Mouse (Mus musculus) activated CD4-positive, CD25-positive, alpha-beta regulatory T cell, adult 4 months (primary cell): ENCODE measurements around the gene Csnk2a1. TPM values are rescaled to one million over a fixed set of nuclear protein-coding genes. Genes with fewer than 3 reads are reported as not detected.
"Not testable (repeated sequence)": the region's sequence is repeated elsewhere in the genome, so short reads cannot be mapped to it uniquely, and the experiment has no call there.

ENCODE experiments used
- ATAC-seq: one replicate; pipeline ENCODE4 v1.8.0; 2017
- polyA plus RNA-seq, 2 experiments: library from polyadenylated mRNA; unstranded; fragments of 100-300 nt; shearing (Covaris generic); gene quantifications; one replicate each; pipeline ENCODE4 v1.2.1; 2017

The Csnk2a1 gene
- 10 to 100 TPM; 68.0 to 91.6 TPM for polyA plus RNA-seq

DNA sequence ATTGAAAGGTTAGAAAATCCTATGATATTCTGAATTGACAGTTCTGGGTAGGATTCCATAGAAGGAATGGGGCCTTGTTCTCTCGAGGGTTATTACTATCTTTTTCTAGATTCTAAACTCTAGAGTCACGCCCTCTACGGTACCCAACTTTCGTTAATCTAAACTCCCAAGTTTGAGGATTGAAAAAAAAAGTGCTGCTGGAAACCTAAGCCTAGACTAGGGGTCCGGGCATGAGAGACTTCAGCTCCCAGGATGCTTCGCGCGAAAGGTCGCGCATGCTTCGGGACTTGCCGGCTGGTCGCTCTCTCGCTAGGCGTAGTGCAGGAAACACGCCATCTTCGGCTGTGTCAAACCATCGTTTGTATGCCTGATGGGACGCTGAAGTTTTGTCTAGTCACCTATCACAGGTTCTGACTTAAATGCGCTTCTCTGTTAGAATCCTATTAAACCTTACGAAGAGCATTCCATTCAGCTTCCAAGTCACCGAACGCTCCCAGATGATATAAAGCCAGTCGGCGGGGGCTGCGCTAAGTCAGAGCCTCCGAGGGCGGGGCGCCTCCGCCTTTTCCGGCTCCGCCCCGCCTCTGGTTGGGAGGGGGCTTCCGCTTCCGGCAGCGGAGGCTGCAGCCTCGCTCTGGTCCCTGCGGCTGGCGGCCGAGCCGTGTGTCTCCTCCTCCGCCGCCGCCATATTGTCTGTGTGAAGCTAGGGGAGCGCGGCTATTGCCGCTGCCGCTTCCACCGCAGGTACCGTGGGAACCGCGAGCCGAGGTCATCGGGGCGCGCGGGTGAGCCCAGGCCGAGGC lies at the start of gene Csnk2a1:
Gene Csnk2a1 (plus strand): TSS at position 592 of the 803 bp plus-strand sequence.
- peak; percentile 87 for ATAC-seq

DNA sequence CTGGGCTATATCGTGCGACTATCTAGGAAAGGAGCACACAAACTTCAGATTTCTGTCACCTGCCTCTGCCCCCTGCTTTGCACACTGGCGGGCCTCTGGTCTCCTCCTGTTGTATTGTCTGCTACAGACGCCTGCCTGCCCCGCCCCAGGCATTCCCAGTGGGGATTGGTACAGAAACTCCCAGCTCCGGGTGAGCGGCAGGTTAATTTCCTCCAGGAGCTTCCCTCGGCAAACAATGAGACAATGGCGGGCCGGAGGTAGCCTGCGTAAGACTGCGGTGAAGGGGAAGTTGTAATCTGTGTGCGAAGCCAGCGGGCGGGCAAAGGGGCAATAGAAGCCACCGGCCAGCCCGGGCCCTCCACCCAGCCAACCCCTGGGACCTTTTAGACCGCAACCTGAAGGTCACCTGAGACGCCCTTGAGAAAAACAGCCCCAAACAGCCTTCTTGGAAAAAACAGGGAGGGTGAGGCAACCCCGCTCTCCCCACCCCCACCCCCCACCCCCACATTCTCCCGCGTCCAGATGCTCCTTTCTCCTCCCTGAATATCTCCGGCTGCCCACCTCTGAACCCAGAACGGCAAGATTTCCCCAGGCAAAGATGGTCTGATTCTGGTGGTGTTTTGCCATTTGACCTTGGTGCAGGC lies 49.4 kb upstream of the Csnk2a1 start:
- no peak for ATAC-seq

DNA sequence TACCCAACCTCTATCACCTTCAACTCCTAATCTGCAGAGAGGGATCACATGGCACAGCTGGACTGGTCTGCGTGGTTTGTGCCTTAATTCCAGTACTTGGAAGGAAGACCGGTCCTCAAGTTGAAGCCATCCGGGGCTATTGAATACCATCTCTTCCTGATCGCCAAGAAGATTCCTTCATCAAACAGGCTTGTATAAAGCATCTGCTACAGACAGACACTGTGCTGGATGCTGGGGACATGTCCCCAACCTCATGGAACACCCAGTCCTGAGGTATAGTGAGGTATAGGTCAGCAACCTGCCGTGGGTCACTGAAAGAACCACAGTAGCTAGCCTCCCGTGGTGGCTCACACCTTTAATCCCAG lies 48.9 kb upstream of the Csnk2a1 start:
- ATAC-seq, result no peak

DNA sequence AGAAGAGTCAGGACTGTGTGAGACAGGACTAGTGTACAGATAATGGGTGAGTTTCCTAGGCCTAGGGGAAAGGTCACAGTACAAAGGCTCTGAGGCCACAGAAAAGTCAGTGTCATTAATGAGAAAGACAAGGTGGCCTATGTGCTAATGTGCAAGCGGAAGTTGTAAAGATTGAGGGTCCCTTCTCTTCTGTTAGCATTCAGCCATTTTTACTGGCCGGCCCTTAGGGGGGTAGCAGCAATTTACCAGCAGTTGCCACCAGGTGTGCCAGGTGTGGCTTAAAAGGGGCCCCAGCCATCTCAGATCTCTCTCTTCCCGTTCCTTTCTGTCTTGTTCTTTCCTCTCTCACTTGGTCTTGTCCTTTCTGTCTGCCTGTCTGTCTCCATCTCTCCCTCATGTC lies 48.3 kb upstream of the Csnk2a1 start:
- no peak for ATAC-seq

DNA sequence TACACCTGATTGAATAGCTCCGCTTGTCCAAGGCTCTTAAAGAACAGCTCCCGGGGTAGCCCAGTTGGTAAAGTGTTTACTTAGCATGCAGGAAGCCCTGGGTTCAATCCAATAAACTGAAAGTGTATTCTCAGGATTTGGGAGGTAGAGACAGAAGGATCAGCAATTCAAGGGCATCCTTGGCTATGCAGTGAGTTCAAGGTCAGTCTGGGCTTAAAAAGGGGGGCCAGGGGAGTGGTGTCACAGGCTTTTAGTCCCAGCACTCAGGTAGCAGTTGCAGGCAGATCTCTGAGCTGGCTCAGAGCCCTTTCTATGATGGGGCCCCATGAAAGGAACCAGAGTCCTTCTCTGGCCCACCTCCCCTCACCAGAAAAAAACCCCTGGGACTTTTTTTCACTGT lies 47.3 kb upstream of the Csnk2a1 start:
- ATAC-seq, result no peak

DNA sequence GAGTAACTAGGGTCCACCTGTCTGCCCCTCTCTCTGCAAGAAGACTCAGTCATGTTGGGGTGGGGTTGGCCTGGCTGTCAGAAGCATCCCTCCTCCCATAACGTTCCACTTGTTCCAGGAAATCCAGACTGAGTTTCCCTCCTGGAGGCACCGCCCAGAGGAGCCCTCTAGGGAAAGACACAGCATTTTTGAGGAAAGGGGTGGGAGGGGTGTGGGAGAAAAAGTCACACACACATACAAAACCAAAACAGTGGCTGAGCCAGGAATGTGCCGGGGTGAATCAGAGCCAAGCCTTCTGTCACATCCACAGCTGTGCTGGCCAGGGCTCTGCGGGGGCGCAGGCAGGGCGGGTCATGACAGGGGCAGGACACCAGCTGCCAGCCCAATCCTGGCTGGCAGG lies 46.3 kb upstream of the Csnk2a1 start:
- ATAC-seq, result no peak

DNA sequence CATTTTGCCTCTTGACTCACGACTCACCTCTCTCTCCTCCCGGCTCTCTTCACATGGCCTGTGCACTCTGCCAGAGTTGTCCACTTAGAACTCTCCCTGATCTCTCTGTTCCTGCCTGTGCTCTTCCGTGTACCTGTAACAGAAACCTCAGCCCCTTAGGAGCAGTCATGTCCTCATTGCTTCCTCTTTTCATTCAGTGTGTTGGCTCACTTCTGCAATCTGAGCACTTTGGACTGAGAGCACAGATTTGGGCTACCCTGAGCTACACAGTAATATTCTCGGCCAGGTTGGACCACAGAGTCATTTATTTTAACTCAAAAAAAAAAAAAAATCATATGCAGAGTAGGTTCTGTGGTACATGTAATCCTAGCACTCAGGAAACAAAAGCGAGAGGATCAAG lies 39.5 kb upstream of the Csnk2a1 start:
- ATAC-seq, result no peak

DNA sequence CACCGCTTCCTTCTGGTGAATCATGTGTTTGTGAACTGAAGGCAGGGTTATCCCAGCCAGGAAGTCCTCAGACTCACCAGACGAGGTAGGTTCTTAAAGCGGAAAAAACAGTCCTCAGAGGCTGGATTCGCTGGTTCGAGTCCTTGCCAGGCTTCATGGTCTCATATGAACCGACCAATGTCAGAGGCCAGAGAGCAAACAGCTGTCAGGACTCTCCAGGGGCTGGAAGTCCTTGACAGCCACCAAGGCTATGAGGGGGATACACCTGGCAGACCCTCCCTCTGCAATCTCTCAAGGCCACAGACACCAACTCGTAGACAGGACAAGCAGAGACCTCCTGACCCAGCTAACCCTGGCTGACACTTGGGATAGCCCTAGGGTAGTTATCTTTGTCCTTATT lies 37.4 kb upstream of the Csnk2a1 start:
- ATAC-seq, result no peak

DNA sequence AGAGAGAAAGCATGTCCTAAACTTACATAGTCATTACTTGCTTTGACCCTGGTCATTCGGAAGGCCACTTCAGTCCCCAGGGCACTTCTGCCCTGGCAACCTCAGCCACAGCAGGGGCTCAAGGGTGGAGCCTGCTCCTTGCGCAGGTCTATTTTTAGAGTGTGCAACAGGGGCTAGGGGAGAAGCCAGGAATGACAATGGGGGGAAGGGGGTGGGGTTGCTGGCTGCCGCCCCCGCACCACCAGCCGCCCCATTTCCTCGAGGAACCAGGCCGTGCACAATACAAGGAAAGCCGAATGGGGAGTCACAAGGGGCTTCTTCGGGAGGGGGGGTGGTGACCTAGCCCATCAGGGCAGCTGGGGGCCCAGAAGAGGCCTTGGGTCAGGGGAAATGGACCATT lies 37.0 kb upstream of the Csnk2a1 start:
- no peak for ATAC-seq

DNA sequence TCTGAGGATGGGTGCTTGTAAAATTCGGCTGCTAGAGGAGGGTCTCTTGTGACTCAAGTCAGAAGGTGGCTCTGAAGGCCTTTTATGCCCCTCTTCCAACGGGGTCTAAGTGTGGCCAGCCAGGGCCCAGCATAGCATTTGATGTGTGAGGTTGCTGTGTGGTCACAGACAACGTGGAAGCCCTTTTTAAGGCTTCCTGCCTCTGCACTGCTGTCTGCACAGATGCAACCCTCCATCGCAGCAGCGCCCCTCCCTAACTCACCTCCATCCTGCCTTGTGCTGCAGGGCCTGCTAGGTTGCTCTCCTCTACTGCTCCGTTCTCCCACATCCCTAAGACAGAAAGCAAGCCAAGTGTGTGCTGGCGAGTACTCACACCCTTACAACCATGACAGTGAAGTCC lies 36.5 kb upstream of the Csnk2a1 start:
- no peak for ATAC-seq

DNA sequence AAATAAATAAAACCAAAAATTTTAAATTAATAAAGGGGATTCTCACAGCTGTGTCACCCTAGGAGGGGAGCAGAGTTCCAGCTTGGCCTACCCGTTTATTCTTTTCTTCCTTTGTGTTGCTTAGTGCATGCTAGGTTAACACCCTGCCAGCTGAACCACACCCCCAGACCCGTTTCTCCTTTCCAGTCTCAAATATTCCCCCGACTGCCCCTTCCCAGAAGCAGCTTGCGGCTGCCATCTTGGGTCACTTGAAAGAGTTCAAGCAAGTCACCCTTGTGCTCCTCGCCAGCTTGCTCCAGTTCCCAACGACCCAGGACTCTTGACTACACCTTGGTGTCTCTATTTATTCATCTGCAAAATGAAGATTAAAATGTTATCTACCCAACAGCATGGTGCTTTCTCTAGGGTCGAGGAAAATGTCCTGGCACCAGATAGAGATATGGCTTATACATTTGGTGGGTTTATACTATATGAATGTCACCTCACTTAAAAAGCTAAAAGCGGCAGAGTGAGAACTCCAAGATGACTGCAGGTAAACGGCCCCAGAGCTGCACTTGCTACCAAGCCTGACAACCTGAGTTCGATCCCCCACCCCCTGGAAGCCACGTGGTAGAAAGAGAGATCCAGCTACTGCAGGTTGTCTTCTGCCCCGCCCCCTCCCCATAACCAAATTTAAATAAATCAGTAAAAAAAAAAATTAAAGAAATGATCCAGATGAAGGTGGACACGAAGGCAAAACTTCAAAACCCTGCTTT lies 33.9 kb upstream of the Csnk2a1 start:
- no peak for ATAC-seq

DNA sequence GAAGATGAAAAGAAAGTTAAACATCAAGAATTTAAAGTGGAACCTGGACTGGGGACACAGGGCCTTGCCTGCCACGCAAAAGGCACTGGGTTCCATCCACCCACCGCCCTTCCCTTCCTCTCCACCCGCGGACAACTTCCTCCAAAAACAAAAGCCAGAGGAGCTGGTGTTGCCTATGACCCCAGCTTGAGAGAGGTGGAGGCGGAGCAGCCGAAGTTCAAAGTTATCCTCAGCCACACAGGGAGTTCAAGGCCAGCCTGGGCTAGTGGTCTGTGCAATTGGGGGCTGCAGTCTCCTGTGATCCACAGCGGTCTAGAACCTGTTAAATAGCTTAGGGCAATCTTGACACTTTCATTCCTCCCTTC lies 33.3 kb upstream of the Csnk2a1 start:
- ATAC-seq, result no peak

DNA sequence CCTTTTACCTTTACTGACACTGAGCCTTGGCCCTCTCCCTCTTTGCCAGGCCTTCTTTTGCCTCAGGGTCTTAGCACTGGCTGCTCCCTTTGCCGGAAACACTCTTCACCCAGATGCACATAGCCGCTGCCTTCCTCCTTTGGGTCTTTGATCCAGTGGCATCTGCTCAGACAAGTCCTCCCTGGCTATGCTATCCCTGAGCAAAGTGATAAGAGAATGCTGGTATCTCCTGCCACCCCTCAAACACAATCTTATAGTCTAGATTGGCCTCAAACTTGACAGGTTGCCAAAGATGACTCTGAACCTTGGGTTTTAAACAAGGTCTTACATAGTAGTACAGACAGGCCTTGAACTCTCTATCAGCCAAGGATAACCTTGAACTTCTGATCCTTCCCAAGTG lies 32.1 kb upstream of the Csnk2a1 start:
- no peak for ATAC-seq

DNA sequence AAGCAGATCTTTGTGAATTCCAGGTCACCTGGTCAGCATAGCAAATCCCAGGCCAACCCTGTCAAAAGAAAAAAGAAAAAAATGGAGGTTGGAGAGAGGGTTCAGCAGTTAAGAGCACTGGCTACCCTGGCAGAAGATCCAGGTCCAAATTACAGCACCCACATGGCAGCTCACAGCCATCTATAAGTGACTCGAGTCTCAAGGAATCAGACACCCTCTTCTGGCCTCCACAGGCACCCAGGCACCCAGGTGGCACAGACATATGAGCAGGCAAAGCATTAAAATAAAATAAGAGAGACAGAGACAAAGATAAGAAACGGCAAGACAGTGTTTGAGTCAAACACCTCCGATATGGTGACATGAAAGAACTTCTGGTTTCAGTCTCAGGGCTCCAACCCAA lies 29.7 kb upstream of the Csnk2a1 start:
- no peak for ATAC-seq

DNA sequence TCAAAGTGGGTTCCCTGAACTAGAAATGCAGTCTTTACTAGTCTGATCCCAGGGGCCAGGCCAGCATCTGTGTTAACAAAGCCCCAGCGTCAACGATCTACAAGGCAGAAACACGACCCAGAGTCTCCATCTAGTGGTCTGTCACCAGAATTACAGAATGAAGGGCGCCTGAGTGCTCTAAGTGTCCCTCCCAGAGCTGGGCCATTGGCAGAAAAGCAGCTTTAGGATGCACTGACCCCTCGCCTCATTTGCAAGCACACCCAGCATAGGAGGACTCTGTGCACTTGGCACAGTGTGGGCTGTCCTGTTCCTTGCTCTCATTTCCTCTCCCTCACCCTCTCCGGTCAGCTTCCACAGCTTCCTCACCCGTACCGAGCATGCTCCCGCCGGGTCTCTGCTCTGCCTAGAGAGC lies 29.3 kb upstream of the Csnk2a1 start:
- peak; percentile 68 for ATAC-seq

DNA sequence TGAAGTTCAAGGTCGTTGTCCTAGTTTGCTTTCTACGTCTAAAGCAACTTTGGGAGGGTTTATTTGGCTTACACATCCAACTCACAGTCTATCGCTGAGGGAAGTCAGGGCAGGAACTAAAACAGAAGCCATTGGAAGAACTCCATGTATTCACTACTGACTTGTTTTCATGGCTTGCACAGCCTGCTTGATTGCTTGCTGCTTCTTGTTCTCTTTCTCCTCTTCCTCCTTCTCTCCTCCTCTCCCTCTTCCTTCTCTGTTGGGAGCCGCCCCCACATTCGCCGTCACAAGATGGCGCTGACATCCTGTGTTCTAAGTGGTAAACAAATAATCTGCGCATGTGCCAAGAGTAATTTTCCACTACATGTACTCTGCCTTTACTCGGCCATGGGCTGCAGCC lies 20.5 kb upstream of the Csnk2a1 start:
- ATAC-seq, result not testable (repeated sequence)

DNA sequence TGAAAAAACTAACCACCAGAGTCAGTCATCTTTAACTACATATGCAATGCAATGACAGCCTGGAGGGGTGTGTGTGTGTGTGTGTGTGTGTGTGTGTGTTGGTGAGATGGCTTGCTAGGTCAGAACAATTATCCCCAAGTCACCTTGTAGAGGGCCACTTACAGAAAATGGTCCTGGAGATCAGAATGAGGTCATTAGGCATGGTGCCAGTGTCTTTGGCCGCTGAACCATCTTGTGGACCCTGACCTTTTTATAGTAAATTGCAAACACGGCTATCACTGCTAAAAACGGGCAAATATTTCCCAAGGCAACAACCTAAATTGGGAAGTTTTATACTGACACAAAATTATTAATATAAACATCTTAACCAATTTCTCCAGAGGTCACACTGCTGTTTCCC lies 14.8 kb upstream of the Csnk2a1 start:
- ATAC-seq, result no peak

DNA sequence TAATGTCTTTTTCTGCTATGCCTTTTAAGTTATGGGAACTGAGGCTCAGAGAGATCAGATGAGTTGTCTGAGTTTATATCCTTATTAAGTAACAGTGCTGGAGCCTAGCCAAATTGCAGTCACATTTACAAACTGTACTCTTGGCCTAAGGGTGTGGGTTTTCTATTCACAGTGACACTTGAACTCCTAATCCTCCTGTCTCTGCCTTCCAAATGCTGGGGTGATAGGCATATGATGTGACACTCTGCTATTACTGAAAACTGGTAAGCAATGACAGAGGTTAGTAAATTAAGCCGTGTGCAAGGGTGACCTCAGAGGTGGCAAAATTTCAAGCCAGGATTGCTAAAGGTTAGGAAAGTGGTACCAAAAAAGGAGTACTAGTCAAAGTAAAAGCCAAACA lies 9.7 kb upstream of the Csnk2a1 start:
- ATAC-seq, result no peak

DNA sequence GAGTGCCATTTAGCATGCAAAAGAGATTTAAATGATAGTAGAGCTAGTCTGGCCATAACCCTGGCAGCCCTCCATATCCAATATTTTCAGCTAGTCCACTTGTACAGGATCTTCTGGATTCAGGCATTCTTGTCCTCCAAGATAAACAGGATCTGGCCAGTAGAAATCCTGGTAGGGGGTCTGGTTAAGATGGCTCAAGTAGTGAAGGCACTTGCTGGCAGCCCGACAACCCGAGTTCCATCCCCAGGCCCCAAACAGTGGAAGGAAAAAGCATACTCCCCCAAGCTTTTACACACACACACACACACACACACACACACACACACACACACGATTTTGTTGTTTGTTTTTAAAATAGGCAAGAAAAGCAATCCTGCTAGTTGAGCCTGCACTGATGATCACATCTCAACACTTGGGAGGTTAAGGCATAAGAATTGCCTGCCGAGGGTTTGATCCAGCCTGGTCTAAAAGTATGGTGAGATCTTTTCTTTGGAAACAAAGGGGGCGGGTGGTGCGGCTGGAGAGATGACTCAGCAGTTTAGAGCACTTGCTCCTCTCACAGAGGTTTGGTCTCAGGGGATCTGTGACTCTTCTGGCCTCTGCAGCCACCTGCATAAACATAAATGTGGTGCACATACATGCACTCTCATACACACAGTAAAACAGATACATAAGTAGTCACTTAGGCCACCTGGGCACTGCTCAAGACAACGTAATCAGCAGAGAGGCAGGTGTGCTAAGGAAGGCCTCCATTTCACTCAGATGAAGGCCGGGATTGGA lies 2.9 kb upstream of the Csnk2a1 start:
- ATAC-seq, result no peak

DNA sequence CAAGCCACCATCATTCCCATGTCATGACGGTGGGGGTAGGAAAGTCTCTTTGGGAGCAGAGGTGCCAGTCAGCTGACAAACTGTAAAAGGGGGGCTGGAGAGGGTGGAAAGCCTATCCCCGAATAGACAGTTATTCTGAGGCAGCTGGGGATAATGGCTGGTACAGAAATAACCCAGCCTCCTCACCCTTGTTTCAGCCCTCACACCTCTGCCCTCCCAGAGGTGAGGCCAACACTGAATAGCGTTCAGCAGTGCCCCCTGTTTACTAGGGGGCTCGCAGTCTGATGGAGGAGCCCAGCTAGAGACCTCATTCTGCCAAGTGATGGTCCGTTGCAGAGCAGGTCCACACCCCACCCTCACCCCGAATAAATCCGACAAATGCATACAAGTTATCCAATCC lies 1.1 kb upstream of the Csnk2a1 start:
- ATAC-seq, result no peak

DNA sequence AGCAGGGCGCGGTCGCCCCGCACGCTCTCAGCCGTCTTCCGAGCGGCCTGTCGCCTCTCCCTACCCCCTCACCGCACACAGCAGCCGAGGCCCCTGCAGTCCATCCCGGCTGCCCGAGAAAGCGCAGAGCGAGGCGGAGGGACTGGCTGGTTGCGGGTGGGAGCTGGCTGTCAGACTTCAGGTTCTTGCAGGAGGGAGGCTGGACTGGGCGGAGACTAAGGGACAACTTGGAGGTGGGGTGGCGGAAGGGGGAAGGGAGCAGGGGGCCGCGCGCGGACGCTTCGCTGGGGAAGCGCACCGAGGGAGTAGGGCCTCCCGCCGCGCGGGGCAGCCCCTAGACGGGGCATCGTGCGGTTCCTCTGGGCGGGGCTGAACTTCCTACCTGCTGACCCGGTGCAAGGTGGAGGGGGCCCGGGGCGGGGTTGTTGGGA lies 427 bp downstream of the Csnk2a1 start:
- ATAC-seq, result peak; percentile 55

DNA sequence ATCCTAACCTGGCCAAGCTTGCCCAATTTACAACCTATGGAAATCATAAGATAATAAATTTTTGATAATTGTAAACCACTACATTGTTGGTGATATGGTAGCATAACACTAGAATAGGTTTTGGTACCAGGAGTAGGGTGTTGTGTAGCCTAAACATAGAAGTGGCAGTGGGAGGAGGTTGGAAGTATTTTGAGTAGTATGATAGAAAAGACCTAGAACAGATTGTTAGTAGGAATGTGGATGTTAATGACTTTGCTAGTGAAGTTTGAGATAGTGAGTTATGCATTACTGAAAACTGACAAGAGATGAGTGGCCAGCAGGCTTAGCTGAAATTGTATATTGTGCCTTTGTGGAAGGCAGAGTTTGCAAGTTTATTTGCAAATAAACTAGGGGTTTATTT lies 3.4 kb downstream of the Csnk2a1 start:
- ATAC-seq, result no peak

DNA sequence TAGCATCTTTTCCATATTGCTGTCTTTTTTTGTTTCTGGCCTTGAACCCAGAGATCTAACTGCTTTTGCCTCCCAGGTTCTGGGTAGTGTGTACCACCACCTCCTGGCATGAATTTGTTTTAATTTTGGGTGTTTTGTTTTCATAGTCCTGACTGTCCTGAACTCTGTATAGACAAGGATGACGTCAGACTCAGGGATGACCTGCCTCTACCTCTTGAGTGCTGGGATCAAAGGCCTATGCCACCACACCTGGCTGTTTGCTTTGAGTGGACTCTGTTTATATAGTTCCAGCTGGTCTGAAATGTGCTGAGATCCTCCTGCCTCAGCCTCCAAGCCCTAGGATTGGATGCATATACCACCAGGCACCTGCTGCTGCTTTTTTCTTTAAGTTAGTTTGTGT lies 11.3 kb downstream of the Csnk2a1 start:
- ATAC-seq, result no peak
